Mouse (Mus musculus) skeletal muscle tissue, adult 2 months (tissue): ENCODE measurements around the gene Gabarap.
A peak's percentile ranks its signal among the peaks of the same experiment; 100 is the strongest.

ENCODE experiments used
- DNase-seq: peaks from one replicate; pipeline ENCODE4 v3.0.0-alpha.2; 2012; ENCODE audit warnings: low read depth, low spot score

The Gabarap gene

DNA sequence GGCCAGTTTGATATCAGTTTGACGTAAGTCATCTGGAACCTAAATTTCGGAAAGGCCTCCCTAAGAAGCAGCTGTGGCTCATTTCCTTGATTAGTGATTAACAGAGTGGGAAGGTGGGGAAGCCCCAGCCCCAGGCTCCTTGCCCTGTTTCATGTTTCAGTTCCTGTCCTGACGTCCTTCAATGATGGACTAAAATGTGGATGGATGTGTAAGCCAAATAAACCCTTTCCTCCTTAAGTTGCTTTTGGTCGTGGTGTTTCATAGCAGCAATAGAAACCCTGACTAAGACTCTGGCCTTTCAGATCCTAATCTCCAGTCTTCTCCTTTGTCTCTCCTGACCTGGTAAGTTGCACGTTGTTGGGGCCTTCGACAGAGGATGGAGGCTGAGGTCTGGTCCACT lies 20.7 kb upstream of the Gabarap start:
- DNase-seq, result no peak

DNA sequence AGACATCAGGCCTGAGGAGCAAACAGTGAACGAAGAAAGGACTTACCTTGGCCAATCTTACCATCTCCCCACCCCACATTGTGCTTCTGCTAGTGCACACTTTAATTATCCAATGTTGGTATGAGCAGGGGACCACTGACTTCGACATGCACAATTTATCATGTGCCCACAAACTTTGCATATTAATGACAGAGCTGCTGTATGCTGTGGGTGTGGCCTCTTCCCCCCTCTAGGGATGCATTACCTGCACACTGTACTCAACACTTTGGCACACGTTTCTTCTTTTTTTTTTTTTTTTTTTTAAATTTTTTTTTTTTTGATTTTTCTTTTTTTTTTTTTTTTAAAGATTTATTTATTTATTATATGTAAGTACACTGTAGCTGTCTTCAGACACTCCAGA lies 20.2 kb upstream of the Gabarap start:
- DNase-seq, result no peak

GRCm38 (mm10) chr11:69974907-69975306 lies 16.0 kb upstream of the Gabarap start:
- DNase-seq, result no peak

DNA sequence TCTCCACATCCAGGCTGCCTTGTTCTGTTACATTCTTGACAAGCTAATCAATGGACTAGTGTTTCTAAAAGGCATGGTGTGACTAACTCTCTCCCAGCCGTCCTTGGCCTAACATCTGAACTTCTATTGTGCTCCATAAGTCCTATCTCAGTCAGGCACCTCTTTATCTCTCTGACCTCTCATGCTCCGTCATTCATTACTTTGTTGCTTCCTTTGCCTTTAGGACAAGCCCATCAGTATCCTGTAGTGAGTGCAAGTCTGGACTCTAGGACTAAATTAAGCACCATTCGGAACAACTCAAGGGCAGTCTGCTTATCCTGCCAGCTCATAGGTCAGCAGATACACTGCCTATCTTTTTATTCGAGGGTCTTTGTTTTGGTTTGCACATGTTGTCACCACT lies 14.7 kb upstream of the Gabarap start:
- DNase-seq, result no peak

DNA sequence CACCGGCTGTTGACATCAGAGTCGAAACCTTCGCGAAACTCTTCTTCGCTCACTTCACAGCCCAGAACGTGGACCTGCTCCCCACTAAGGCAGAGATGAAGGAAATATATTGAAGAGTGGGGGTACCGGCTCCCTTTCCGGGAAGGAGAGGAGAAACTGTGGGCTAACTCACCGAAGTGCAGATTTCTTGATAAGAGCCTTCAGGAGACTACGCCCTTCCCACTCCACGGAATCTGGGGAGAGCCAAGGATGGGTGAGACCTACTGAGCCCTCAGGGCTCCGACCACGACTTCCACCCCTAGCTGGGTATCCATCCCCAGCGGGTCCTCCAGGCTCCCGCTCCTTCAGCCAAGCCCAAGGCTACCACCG lies 11.1 kb upstream of the Gabarap start:
- no peak for DNase-seq

GRCm38 (mm10) chr11:69980196-69981140 lies 10.5 kb upstream of the Gabarap start:
- DNase-seq, result peak; percentile 99

GRCm38 (mm10) chr11:69981141-69981762 lies 9.7 kb upstream of the Gabarap start, which contains the start of gene Ctdnep1:
Gene Ctdnep1, plus strand, starts transcription at chr11:69981156.
- no peak for DNase-seq

- no peak for DNase-seq
These were observed 8.7 kb upstream of the Gabarap start, which contains the start of gene Elp5 for GRCm38 (mm10) chr11:69982225-69982624. Gene Elp5, minus strand, starts transcription at chr11:69982517.

GRCm38 (mm10) chr11:69982877-69983276 lies 8.1 kb upstream of the Gabarap start:
- DNase-seq, result peak; percentile 84

- peak; percentile 88 for DNase-seq
These were observed 7.6 kb upstream of the Gabarap start for GRCm38 (mm10) chr11:69983377-69983776.

- DNase-seq, result no peak
These were observed 6.5 kb upstream of the Gabarap start for GRCm38 (mm10) chr11:69984431-69984830.

DNA sequence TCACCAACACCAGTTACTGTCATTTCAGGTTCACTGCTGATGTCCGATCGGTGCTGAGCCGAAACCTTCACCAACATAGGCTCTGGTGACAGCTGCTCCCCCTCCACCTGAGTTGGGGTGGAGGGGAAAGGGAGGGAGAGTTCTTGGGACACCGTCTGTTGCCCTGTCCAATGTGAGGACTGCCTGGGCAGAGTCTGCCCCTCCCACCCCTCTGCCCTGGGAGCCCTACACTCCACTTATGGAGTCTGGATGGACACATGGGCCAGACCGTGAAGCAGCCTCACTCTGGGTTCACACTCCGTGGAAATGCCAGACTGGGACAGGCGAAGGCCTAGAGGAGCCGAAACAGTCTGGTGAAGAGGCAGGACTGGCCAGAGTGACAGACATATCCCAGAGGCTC lies 994 bp upstream of the Gabarap start:
- no peak for DNase-seq

- DNase-seq, result no peak
These were observed 768 bp downstream of the Gabarap start for GRCm38 (mm10) chr11:69991711-69992110.

GRCm38 (mm10) chr11:69992396-69992795 lies 1.5 kb downstream of the Gabarap start:
- no peak for DNase-seq

DNA sequence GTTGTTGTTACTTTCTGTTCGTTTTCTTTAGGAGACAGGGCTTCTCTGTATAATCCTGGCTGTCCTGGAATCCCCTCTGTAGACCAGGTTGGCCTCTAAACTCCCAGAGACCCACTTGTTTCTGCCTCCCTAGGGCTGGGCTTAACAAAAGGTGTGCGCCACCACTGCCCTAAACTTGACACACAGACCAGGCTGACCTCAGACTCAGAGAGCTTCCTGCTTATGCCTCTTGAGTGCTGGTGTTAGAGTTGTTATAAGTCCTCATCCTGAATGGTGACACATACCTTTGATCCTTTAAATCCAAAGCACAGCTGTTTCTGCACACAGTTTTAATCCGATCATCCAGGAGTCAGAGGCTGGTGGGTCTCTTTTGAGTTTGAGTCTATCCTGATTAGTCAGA lies 2.0 kb downstream of the Gabarap start:
- no peak for DNase-seq

DNA sequence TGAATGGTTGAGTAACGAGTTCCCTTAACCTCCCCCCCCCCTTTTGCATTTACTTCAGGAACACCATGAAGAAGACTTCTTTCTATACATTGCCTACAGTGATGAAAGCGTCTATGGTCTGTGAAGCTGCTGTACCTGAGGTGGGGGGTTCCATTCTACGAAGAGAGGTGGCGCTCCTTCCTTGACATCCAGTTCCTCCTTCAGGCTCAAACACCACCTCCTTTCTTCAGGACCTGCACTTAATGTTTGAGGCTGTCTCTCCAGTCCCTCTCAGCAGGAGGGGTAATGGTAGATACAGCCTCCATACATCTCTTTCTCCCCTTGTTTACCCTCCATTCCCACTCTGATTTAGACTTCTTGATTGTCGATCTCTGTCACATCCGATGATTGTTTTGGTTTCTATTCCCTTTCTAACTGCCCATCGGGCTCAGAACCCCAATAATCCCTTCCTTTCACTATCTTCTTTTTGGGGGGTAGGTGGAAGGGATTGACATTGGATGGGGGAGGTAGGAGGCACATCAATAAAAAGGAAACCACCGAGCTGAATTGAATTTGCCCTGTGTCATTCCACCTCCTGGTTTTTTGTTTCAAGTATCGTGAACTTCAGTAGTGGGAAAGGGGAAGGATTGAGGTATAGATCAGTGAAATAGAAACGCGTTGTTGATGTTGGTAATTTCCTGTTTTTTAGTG lies 3.6 kb downstream of the Gabarap start:
- no peak for DNase-seq

- DNase-seq, result peak; percentile 100
These were observed 4.5 kb downstream of the Gabarap start, which contains the start of gene Phf23 for GRCm38 (mm10) chr11:69995391-69995960. Gene Phf23, plus strand, starts transcription at chr11:69995777.

GRCm38 (mm10) chr11:69996161-69997061 lies 5.5 kb downstream of the Gabarap start:
- DNase-seq, result no peak

GRCm38 (mm10) chr11:69997070-69997509 lies 6.1 kb downstream of the Gabarap start:
- DNase-seq, result peak; percentile 84
